Mouse (Mus musculus) limb, embryonic 11.5 days (tissue): ENCODE data around the gene Tenm4. TPM values are rescaled to one million over a fixed set of nuclear protein-coding genes. Genes with fewer than 3 reads are reported as not detected.

Experiments used
- ATAC-seq: fragments of 200-750 bp; cut with Nextera tagmentation; 2 replicates; pipeline ENCODE4 v1.8.0; 2017; ENCODE audit warnings: low read depth; ENCODE audit not compliant: insufficient number of reproducible peaks, low FRiP score, low TSS enrichment
- DNase-seq: peaks from one replicate; pipeline ENCODE4 v3.0.0-alpha.2; 2015; ENCODE audit warnings: low spot score
- H3K27ac ChIP-seq: fragments of 300-500 bp; sonication (generic); replicated peaks from 2 replicates; pipeline ENCODE4 v1.5.1; 2014; ENCODE audit warnings: low read depth, mild to moderate bottlenecking, low read length
- H3K27me3 ChIP-seq: fragments of 300-500 bp; sonication (generic); 2 replicates; pipeline ENCODE4 v1.6.1; 2014; ENCODE audit warnings: mild to moderate bottlenecking, low read length, mixed read lengths; ENCODE audit not compliant: control insufficient read depth, insufficient read depth
- H3K36me3 ChIP-seq: fragments of 300-500 bp; sonication (generic); 2 replicates; pipeline ENCODE4 v1.6.1; 2014; ENCODE audit warnings: mild to moderate bottlenecking, low read length, moderate library complexity, mixed read lengths; ENCODE audit not compliant: control insufficient read depth, insufficient read depth
- H3K4me1 ChIP-seq: fragments of 300-500 bp; sonication (generic); 2 replicates; pipeline ENCODE4 v1.6.1; 2014; ENCODE audit warnings: low read length, mixed read lengths; ENCODE audit not compliant: control insufficient read depth, insufficient read depth
- H3K4me2 ChIP-seq: fragments of 300-500 bp; sonication (generic); 2 replicates; pipeline ENCODE4 v1.6.1; 2014; ENCODE audit warnings: low read depth, mild to moderate bottlenecking, moderate library complexity; ENCODE audit not compliant: severe bottlenecking
- H3K4me3 ChIP-seq: fragments of 300-500 bp; sonication (generic); 2 replicates; pipeline ENCODE4 v1.5.1; 2014; ENCODE audit warnings: low read depth, low read length
- H3K9ac ChIP-seq: fragments of 300-500 bp; sonication (generic); 2 replicates; pipeline ENCODE4 v1.6.1; 2014; ENCODE audit warnings: mild to moderate bottlenecking, low read length
- H3K9me3 ChIP-seq: fragments of 300-500 bp; sonication (generic); 2 replicates; pipeline ENCODE4 v1.6.1; 2016; ENCODE audit warnings: low read length; ENCODE audit not compliant: control insufficient read depth
- WGBS: fragments of 180-500 bp; shearing (Covaris S2); extraction: QIAGEN DNeasy Blood & Tissue Kit; methylation state at CpG from one replicate; pipeline ENCODE4 v1.1.7; 2014; 5-methylcytosine and 5-hydroxymethylcytosine counted together
- polyA plus RNA-seq: library from polyadenylated mRNA; unstranded; fragments of >200 nt; fragmentation: Nextera tagmentation; extraction: Ambion mirVana; gene quantifications from 2 replicates; pipeline ENCODE4 v1.2.1, GENCODE M21; 2014

The Tenm4 gene
- polyA plus RNA-seq, 1 experiment from 2014 or later: 43.1 TPM

DNA sequence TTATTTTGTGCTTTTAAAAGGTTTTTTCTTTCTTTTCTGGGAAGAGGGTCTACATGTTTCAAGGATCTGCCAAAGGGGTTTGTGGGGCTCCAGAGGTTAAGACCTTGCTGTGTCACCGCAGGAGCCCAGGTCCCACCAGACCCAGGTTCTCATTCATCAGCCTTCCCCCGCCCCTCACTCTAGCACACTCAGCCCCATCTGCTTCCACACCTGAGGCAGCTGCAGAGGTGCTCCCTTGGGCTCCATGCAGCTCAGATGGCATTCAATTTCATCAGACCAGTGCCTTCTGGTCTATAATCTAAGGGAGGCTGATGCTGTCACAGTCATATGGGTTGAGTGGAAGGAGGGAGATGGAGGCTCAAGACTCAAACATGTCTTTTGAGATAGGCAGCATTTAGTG lies 172.6 kb downstream of the Tenm4 start:
- no peaks in the 10 kb centered on the region for H3K4me1 ChIP-seq
- no peak overlapping the region for H3K9ac ChIP-seq
- no peak overlapping the region for H3K27ac ChIP-seq
- 75% methylated on average over 2 of the region's 2 CpGs for WGBS
- H3K9me3 ChIP-seq: no peaks in the 10 kb centered on the region
- H3K36me3 ChIP-seq: no peaks in the 10 kb centered on the region
- H3K27me3 ChIP-seq: no peaks in the 10 kb centered on the region
- DNase-seq (no peak), ATAC-seq (no peak)
- no peak overlapping the region for H3K4me2 ChIP-seq
- H3K4me3 ChIP-seq: no peak overlapping the region

DNA sequence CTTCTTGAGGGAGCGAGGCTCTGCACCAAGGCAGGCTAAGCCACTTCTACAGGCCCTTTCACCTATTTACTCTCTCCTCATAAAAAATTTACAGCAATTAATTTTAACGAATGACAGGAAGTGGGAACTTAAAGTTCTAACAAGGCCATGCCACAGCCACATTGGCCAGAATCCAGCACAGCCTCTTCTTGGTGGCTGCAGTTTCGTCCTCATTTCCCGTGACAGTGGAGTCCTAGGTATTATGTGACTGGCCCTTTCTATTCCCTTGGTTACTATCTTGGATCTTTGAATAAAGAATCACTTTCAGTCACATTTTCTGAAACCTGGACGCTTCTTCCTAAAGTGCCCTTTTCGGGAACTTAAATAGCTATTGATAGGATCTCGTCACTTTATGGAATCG lies 181.6 kb downstream of the Tenm4 start:
- Histone ChIP-seq H3K9ac (no peak overlapping the region), H3K4me1 (0 out of 2 replicates have a peak, but pooled peaks cover 2% of the 10 kb centered on the region), H3K27me3 (no peaks in the 10 kb centered on the region), H3K27ac (no peak overlapping the region), H3K9me3 (no peaks in the 10 kb centered on the region), H3K4me3 (no peak overlapping the region), H3K36me3 (no peaks in the 10 kb centered on the region), H3K4me2 (no peak overlapping the region)
- no peak for ATAC-seq
- 56% methylated on average over 8 of the region's 8 CpGs for WGBS
- DNase-seq: no peak

DNA sequence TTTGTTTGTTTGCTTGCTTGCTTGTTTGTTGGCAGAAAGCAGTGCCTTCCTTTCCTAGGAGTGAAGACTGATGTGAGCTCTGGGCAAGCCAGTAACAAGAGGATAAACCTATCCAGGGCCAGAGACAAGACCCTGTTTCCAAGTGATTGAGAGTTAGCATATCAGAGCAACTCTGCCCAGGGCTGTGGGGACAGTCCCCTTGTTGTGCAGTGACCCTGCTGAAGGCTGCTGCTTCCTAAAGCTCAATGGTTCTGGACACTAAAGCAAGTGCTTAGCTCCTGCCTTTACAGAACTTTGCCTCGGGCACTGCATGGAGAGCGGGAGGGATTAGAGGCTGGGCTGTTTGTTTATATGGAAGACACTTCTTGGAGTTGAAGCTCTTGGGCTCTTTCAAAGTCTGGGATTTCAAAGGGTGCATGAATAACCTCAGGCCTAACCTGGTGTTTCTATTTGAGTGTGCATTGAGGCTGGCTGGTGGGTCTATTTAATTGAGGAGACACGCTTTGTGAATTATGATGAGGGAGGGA lies 185.3 kb downstream of the Tenm4 start:
- no peak for ATAC-seq
- Histone ChIP-seq H3K27me3 (no peaks in the 10 kb centered on the region), H3K4me1 (0 out of 2 replicates have a peak, but pooled peaks cover 2% of the 10 kb centered on the region), H3K27ac (no peak overlapping the region), H3K4me2 (no peak overlapping the region), H3K4me3 (no peak overlapping the region), H3K9me3 (no peaks in the 10 kb centered on the region), H3K9ac (no peak overlapping the region), H3K36me3 (no peaks in the 10 kb centered on the region)
- DNase-seq: no peak
- WGBS: 32% methylated on average over 3 of the region's 3 CpGs

GRCm38 (mm10) chr7:96357550-96357949 lies 186.5 kb downstream of the Tenm4 start:
- Histone ChIP-seq H3K27ac (no peak overlapping the region), H3K36me3 (no peaks in the 10 kb centered on the region), H3K4me1 (0 out of 2 replicates have a peak, but pooled peaks cover 2% of the 10 kb centered on the region), H3K27me3 (no peaks in the 10 kb centered on the region), H3K9me3 (no peaks in the 10 kb centered on the region), H3K4me3 (no peak overlapping the region), H3K4me2 (no peak overlapping the region), H3K9ac (no peak overlapping the region)
- 55% methylated on average over 6 of the region's 6 CpGs for WGBS
- DNase-seq: no peak
- ATAC-seq: no peak

GRCm38 (mm10) chr7:96363311-96363710 lies 192.3 kb downstream of the Tenm4 start:
- no peak for DNase-seq
- no peaks in the 10 kb centered on the region for H3K4me1 ChIP-seq
- H3K4me3 ChIP-seq: no peak overlapping the region
- WGBS: 43% methylated on average over 3 of the region's 3 CpGs
- H3K4me2 ChIP-seq: no peak overlapping the region
- H3K27me3 ChIP-seq: no peaks in the 10 kb centered on the region
- ATAC-seq: no peak
- no peak overlapping the region for H3K9ac ChIP-seq
- H3K27ac ChIP-seq: no peak overlapping the region
- no peaks in the 10 kb centered on the region for H3K9me3 ChIP-seq
- H3K36me3 ChIP-seq: no peaks in the 10 kb centered on the region

- DNase-seq: no peak
- Histone ChIP-seq H3K4me3 (no peak overlapping the region), H3K4me1 (peaks cover 9% of the 10 kb centered on the region), H3K27me3 (no peaks in the 10 kb centered on the region), H3K27ac (no peak overlapping the region), H3K9ac (no peak overlapping the region), H3K9me3 (no peaks in the 10 kb centered on the region), H3K4me2 (no peak overlapping the region), H3K36me3 (no peaks in the 10 kb centered on the region)
- WGBS: 87% methylated on average over 4 of the region's 4 CpGs
- no peak for ATAC-seq
Measured at GRCm38 (mm10) chr7:96369947-96370346, 198.9 kb downstream of the Tenm4 start.

DNA sequence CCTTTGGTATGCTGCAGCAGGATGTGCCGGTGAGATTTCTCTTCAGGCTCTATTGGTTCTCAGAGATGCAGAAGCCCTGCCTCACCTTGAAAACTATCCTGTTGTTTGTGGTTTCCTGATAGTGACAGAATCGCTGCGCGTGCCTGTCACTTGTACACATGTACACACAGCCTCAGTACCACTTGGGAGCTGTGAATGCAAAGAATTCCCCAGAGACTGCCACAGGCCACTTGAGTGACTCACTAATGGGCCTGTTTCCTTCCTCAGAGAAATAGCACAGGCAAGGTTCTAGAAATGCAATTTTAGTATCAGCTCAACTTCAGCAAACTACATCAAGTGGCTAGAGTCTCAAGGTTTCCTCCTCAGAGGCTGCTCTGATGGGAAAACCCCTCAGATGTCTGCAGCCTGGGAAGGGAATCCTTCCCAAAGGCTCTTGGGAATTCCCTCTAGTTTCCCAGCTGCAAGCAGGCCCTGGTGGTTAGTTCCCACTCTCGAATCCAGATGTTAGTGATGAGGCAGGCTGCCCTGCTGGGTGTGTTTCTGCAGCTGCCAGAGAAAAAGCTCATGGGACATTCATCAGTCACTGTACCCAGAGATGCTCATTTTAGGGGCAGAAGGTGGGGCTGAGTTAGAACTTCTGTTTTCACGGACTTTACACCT lies 203.1 kb downstream of the Tenm4 start:
- Histone ChIP-seq H3K4me3 (no peak overlapping the region), H3K9me3 (no peaks in the 10 kb centered on the region), H3K9ac (no peak overlapping the region), H3K4me2 (no peak overlapping the region), H3K27ac (no peak overlapping the region; the same call in 1 of the 2 replicates), H3K4me1 (peaks cover 21% of the 10 kb centered on the region), H3K36me3 (no peaks in the 10 kb centered on the region), H3K27me3 (no peaks in the 10 kb centered on the region)
- ATAC-seq (no peak), DNase-seq (no peak)
- 72% methylated on average over 6 of the region's 6 CpGs for WGBS

GRCm38 (mm10) chr7:96375507-96375906 lies 204.5 kb downstream of the Tenm4 start:
- no peak for ATAC-seq

More at GRCm38 (mm10) chr7:96375507-96375906, 204.5 kb downstream of the Tenm4 start:
- no peak for DNase-seq
- Histone ChIP-seq H3K4me2 (no peak overlapping the region), H3K4me3 (no peak overlapping the region), H3K27ac (no peak overlapping the region), H3K4me1 (peaks cover 21% of the 10 kb centered on the region), H3K27me3 (no peaks in the 10 kb centered on the region), H3K36me3 (no peaks in the 10 kb centered on the region), H3K9me3 (no peaks in the 10 kb centered on the region), H3K9ac (no peak overlapping the region)
- WGBS: 55% methylated on average over 6 of the region's 6 CpGs
